Mouse (Mus musculus) retina, embryonic 14.5 days (tissue): ENCODE measurements at regions not wholly inside any gene's neighbourhood (a gene's known extent, or its start where the extent isn't known, plus 50 kb on each side); places are given as distances from the start of the nearest gene placed in this dataset.

Experiments used
- DNase-seq: peaks from one replicate; pipeline ENCODE4 v3.0.0-alpha.2; 2015; ENCODE audit warnings: low spot score

GRCm38 (mm10) chr4:72481748-72482147 lies 281.0 kb upstream of the Tle1 start:
- DNase-seq = no peak

- no peak for DNase-seq
Measured at GRCm38 (mm10) chr4:72480535-72480934, 279.8 kb upstream of the Tle1 start.

GRCm38 (mm10) chr4:72469236-72469875 lies 268.6 kb upstream of the Tle1 start:
- no peak for DNase-seq

GRCm38 (mm10) chr4:72444177-72444770 lies 243.6 kb upstream of the Tle1 start:
- DNase-seq = no peak

GRCm38 (mm10) chr4:72437367-72437766 lies 236.6 kb upstream of the Tle1 start:
- no peak for DNase-seq

GRCm38 (mm10) chr4:72425316-72425715 lies 224.6 kb upstream of the Tle1 start:
- no peak for DNase-seq

- no peak for DNase-seq
Measured at GRCm38 (mm10) chr4:72412100-72412788, 211.5 kb upstream of the Tle1 start.

- DNase-seq = no peak
Measured at GRCm38 (mm10) chr4:72411343-72411742, 210.6 kb upstream of the Tle1 start.

- DNase-seq = no peak
Measured at GRCm38 (mm10) chr4:72400759-72401158, 200.0 kb upstream of the Tle1 start.

- no peak for DNase-seq
Measured at GRCm38 (mm10) chr4:72391887-72392435, 191.2 kb upstream of the Tle1 start.

- no peak for DNase-seq
Measured at GRCm38 (mm10) chr4:72389811-72390625, 189.3 kb upstream of the Tle1 start.

- peak; percentile 11 for DNase-seq
Measured at GRCm38 (mm10) chr4:72384901-72385264, 184.2 kb upstream of the Tle1 start.

- DNase-seq = no peak
Measured at GRCm38 (mm10) chr4:72384259-72384900, 183.7 kb upstream of the Tle1 start.

GRCm38 (mm10) chr4:72383729-72384128 lies 183.0 kb upstream of the Tle1 start:
- no peak for DNase-seq

- DNase-seq = peak; percentile 22
Measured at GRCm38 (mm10) chr4:72382517-72383147, 181.9 kb upstream of the Tle1 start.

GRCm38 (mm10) chr4:72381742-72382141 lies 181.0 kb upstream of the Tle1 start:
- peak; percentile 38 for DNase-seq

GRCm38 (mm10) chr4:72381116-72381515 lies 180.4 kb upstream of the Tle1 start:
- peak; percentile 66 for DNase-seq

GRCm38 (mm10) chr4:72379515-72379914 lies 178.8 kb upstream of the Tle1 start:
- no peak for DNase-seq

GRCm38 (mm10) chr4:72379011-72379410 lies 178.3 kb upstream of the Tle1 start:
- DNase-seq = no peak

GRCm38 (mm10) chr4:72377520-72377919 lies 176.8 kb upstream of the Tle1 start:
- DNase-seq = no peak

GRCm38 (mm10) chr4:72351985-72352384 lies 151.3 kb upstream of the Tle1 start:
- DNase-seq = no peak
